Mouse (Mus musculus): Measurements from ENCODE around the gene Tlr2. TPM values are rescaled to one million over a fixed set of nuclear protein-coding genes. Genes with fewer than 3 reads are reported as not detected.

Tlr2 gene
- total RNA-seq, 2 experiments from 2014 or later, result 1.3 to 8.4 TPM

Other genes with a start within 250 kb of the Tlr2 start
- gene Sfrp2, start 75.4 kb downstream of the Tlr2 start, total RNA-seq (2015; ENCODE audit: low replicate concordance), result not detected in 2 replicates
- not detected in 2 replicates for gene Sfrp2, start 75.4 kb downstream of the Tlr2 start, total RNA-seq (2017; ENCODE audit: low replicate concordance)
- gene Tmem131l, start 198.4 kb upstream of the Tlr2 start, total RNA-seq (2015; ENCODE audit: low replicate concordance), result 110 and 116 TPM in 2 replicates
- 86.8 and 99.9 TPM in 2 replicates for gene Tmem131l, start 198.4 kb upstream of the Tlr2 start, total RNA-seq (2017; ENCODE audit: low replicate concordance)